Mouse (Mus musculus): ENCODE data around the gene Asb16. TPM values are rescaled to one million over a fixed set of nuclear protein-coding genes. Genes with fewer than 3 reads are reported as not detected.
A peak's percentile ranks its signal among the peaks of the same experiment; 100 is the strongest.

Gene Asb16
- polyA plus RNA-seq, 1 experiment from 2014 or later: 0.23 TPM

DNA sequence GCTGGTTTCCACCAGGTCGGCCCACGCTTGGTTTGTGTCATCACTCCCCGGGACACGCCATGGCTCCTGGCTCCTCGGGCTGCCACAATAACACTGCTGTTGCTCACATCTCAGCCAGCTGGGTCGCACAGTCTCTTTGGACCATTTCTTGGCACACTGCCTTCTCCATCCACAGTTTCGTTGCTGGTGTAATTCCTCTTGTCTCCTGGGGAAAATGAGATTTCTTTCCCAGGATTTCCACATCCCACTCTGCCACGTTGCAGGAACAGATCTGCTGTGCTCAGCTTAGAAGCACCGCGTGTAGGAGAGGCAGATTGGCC, 52.1 kb downstream of the Asb16 start:
- WGBS (ENCODE audit: insufficient replicate concordance): 15% methylated on average over 10 of the region's 10 CpGs
- Histone ChIP-seq H3K27ac (ENCODE audit: low read depth, low read length) (peak overlapping the region; percentile 99), H3K9me3 (replicated peaks; ENCODE audit: control insufficient read depth, low read length) (no peaks in the 10 kb centered on the region), H3K36me3 (ENCODE audit: control insufficient read depth, insufficient read depth, low read length) (no peaks in the 10 kb centered on the region; the same call in 1 of the 2 replicates), H3K9ac (ENCODE audit: low read depth, low read length) (peak overlapping the region; percentile 100), H3K4me2 (peak overlapping the region; percentile 75), H3K4me1 (ENCODE audit: control insufficient read depth, insufficient read depth, low read length) (peaks cover 12% of the 10 kb centered on the region), H3K27me3 (ENCODE audit: control insufficient read depth, insufficient read depth, low read length) (no peaks in the 10 kb centered on the region; the same call in 1 of the 2 replicates), H3K4me3 (ENCODE audit: low read depth, low read length) (peak overlapping the region; percentile 100)
- ATAC-seq (replicated peaks; ENCODE audit: insufficient number of reproducible peaks, low FRiP score, low TSS enrichment): no peak

- Histone ChIP-seq H3K9ac (ENCODE audit: low read depth, low read length) (no peak overlapping the region), H3K36me3 (ENCODE audit: control insufficient read depth, insufficient read depth, low read length) (no peaks in the 10 kb centered on the region), H3K4me2 (no peak overlapping the region), H3K27ac (ENCODE audit: low read depth, low read length) (no peak overlapping the region), H3K27me3 (ENCODE audit: control insufficient read depth, insufficient read depth, low read length) (no peaks in the 10 kb centered on the region; the same call in 1 of the 2 replicates), H3K9me3 (replicated peaks; ENCODE audit: control insufficient read depth, low read length) (no peaks in the 10 kb centered on the region), H3K4me3 (ENCODE audit: low read depth, low read length) (no peak overlapping the region), H3K4me1 (ENCODE audit: control insufficient read depth, insufficient read depth, low read length) (peaks cover 5% of the 10 kb centered on the region)
- 64% methylated on average over 6 of the region's 6 CpGs for WGBS (ENCODE audit: insufficient replicate concordance)
- no peak for ATAC-seq (replicated peaks; ENCODE audit: insufficient number of reproducible peaks, low FRiP score, low TSS enrichment)
Measured at GRCm38 (mm10) chr11:102321931-102322330, 53.4 kb downstream of the Asb16 start.

DNA sequence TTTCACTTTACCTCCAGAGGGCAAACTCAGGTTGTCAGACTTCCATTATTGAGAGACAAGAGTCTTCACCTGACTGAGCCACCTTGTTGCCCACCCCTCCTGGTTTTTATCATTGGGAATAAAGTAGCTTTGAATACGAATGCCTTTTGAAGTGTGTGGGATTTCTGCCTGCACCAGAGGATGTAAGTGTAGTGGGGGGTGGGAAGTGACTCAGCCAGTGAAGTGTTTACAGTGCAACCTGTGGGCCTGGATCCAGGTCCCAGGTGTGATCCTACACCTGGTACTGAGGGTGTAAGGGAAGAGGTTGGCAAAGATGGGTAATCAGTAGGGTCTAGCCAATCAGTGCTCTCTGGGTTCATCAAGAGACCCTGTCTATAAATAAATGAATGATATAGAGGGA, 55.0 kb downstream of the Asb16 start:
- no peaks in the 10 kb centered on the region for H3K9me3 ChIP-seq (replicated peaks; ENCODE audit: control insufficient read depth, low read length)
- H3K4me3 ChIP-seq (ENCODE audit: low read depth, low read length): no peak overlapping the region
- no peak overlapping the region for H3K27ac ChIP-seq (ENCODE audit: low read depth, low read length)
- H3K4me2 ChIP-seq: no peak overlapping the region
- 66% methylated on average over 1 of the region's 1 CpGs for WGBS (ENCODE audit: insufficient replicate concordance)
- no peak overlapping the region for H3K9ac ChIP-seq (ENCODE audit: low read depth, low read length)
- no peak for ATAC-seq (replicated peaks; ENCODE audit: insufficient number of reproducible peaks, low FRiP score, low TSS enrichment)
- peaks cover 5% of the 10 kb centered on the region for H3K4me1 ChIP-seq (ENCODE audit: control insufficient read depth, insufficient read depth, low read length)
- no peaks in the 10 kb centered on the region for H3K36me3 ChIP-seq (ENCODE audit: control insufficient read depth, insufficient read depth, low read length)
- no peaks in the 10 kb centered on the region; the same call in 1 of the 2 replicates for H3K27me3 ChIP-seq (ENCODE audit: control insufficient read depth, insufficient read depth, low read length)

DNA sequence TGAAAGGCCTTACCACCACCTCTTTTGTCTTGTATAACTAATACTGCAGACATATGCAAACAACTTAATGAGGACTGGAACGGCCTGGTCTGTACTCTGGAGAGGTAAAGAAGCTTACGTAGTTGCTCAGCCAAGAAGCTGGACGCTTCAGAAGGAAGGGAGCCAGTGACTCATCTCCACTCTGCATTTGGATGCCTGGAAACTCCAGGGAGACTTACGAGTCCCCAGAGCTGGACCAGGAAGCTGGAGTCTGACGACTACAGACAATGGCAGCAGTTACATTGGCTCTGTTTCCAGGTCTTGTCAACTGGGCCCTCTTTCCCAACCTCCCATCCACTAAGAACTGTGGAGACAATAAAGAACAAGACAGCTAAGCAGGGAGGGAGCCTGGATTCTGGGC, 58.7 kb downstream of the Asb16 start:
- Histone ChIP-seq H3K36me3 (ENCODE audit: control insufficient read depth, insufficient read depth, low read length) (no peaks in the 10 kb centered on the region), H3K9ac (ENCODE audit: low read depth, low read length) (no peak overlapping the region), H3K9me3 (replicated peaks; ENCODE audit: control insufficient read depth, low read length) (no peaks in the 10 kb centered on the region), H3K4me1 (ENCODE audit: control insufficient read depth, insufficient read depth, low read length) (no peaks in the 10 kb centered on the region), H3K4me3 (ENCODE audit: low read depth, low read length) (no peak overlapping the region), H3K27ac (ENCODE audit: low read depth, low read length) (no peak overlapping the region), H3K27me3 (ENCODE audit: control insufficient read depth, insufficient read depth, low read length) (no peaks in the 10 kb centered on the region; the same call in 1 of the 2 replicates), H3K4me2 (no peak overlapping the region)
- WGBS (ENCODE audit: insufficient replicate concordance): 59% methylated on average over 5 of the region's 5 CpGs
- no peak for ATAC-seq (replicated peaks; ENCODE audit: insufficient number of reproducible peaks, low FRiP score, low TSS enrichment)

- Histone ChIP-seq H3K4me2 (no peak overlapping the region), H3K9ac (ENCODE audit: low read depth, low read length) (no peak overlapping the region), H3K36me3 (ENCODE audit: control insufficient read depth, insufficient read depth, low read length) (no peaks in the 10 kb centered on the region), H3K4me1 (ENCODE audit: control insufficient read depth, insufficient read depth, low read length) (no peaks in the 10 kb centered on the region), H3K27me3 (ENCODE audit: control insufficient read depth, insufficient read depth, low read length) (no peaks in the 10 kb centered on the region; the same call in 1 of the 2 replicates), H3K9me3 (replicated peaks; ENCODE audit: control insufficient read depth, low read length) (no peaks in the 10 kb centered on the region), H3K4me3 (ENCODE audit: low read depth, low read length) (no peak overlapping the region), H3K27ac (ENCODE audit: low read depth, low read length) (no peak overlapping the region)
- no peak for ATAC-seq (replicated peaks; ENCODE audit: insufficient number of reproducible peaks, low FRiP score, low TSS enrichment)
- 69% methylated on average over 7 of the region's 7 CpGs for WGBS (ENCODE audit: insufficient replicate concordance)
Measured at GRCm38 (mm10) chr11:102327839-102328238, 59.3 kb downstream of the Asb16 start.

Small RNAs within 50 kb of the gene (microRNA-seq; reads per million reads assigned to microRNA genes)
- 1.0 reads per million, percentile 13 among the genes with 10 or more reads in this experiment for gene Mir8101 (ENCODE audit: borderline number of aligned reads)

Other genes starting within 250 kb of the Asb16 start
- gene Mpp3, start 240.3 kb upstream of the Asb16 start, polyA plus RNA-seq (2014; fragmentation: Nextera tagmentation; extraction: Ambion mirVana): 2.7 and 3.4 TPM in 2 replicates
- gene Cd300lg, start 227.2 kb upstream of the Asb16 start, polyA plus RNA-seq (2014; fragmentation: Nextera tagmentation; extraction: Ambion mirVana): 0.70 and 0.79 TPM in 2 replicates
- gene Mpp2, start 180.2 kb upstream of the Asb16 start, polyA plus RNA-seq (2014; fragmentation: Nextera tagmentation; extraction: Ambion mirVana): 9.7 and 11.4 TPM in 2 replicates
- gene Ppy, start 167.4 kb upstream of the Asb16 start, polyA plus RNA-seq (2014; fragmentation: Nextera tagmentation; extraction: Ambion mirVana): not detected in 2 replicates
- 0.69 TPM in 1 of 2 replicates, not detected in the other for gene Pyy, start 160.9 kb upstream of the Asb16 start, polyA plus RNA-seq (2014; fragmentation: Nextera tagmentation; extraction: Ambion mirVana)
- 0.33 TPM in 1 of 2 replicates, not detected in the other for gene Nags, start 123.2 kb upstream of the Asb16 start, polyA plus RNA-seq (2014; fragmentation: Nextera tagmentation; extraction: Ambion mirVana)
- 31.2 and 36.3 TPM in 2 replicates for gene Tmem101, start 112.3 kb upstream of the Asb16 start, polyA plus RNA-seq (2014; fragmentation: Nextera tagmentation; extraction: Ambion mirVana)
- 61.3 and 64.3 TPM in 2 replicates for gene Lsm12, start 83.4 kb upstream of the Asb16 start, polyA plus RNA-seq (2014; fragmentation: Nextera tagmentation; extraction: Ambion mirVana)
- gene G6pc3, start 79.1 kb upstream of the Asb16 start, polyA plus RNA-seq (2014; fragmentation: Nextera tagmentation; extraction: Ambion mirVana): 27.9 and 28.7 TPM in 2 replicates
- gene Hdac5, start 38.6 kb upstream of the Asb16 start, polyA plus RNA-seq (2014; fragmentation: Nextera tagmentation; extraction: Ambion mirVana): 42.8 and 45.3 TPM in 2 replicates
- gene BC030867, start 19.9 kb upstream of the Asb16 start, polyA plus RNA-seq (2014; fragmentation: Nextera tagmentation; extraction: Ambion mirVana): 12.7 and 13.2 TPM in 2 replicates
- gene Tmub2, start 16.2 kb downstream of the Asb16 start, polyA plus RNA-seq (2014; fragmentation: Nextera tagmentation; extraction: Ambion mirVana): 40.1 and 40.5 TPM in 2 replicates
- gene Atxn7l3, start 27.9 kb downstream of the Asb16 start, polyA plus RNA-seq (2014; fragmentation: Nextera tagmentation; extraction: Ambion mirVana): 9.9 and 12.0 TPM in 2 replicates
- 52.4 and 56.4 TPM in 2 replicates for gene Ubtf, start 51.0 kb downstream of the Asb16 start, polyA plus RNA-seq (2014; fragmentation: Nextera tagmentation; extraction: Ambion mirVana)
- gene Slc4a1, start 97.5 kb downstream of the Asb16 start, polyA plus RNA-seq (2014; fragmentation: Nextera tagmentation; extraction: Ambion mirVana): 102 and 112 TPM in 2 replicates
- 1.3 TPM in 2 replicates for gene Rundc3a, start 124.7 kb downstream of the Asb16 start, polyA plus RNA-seq (2014; fragmentation: Nextera tagmentation; extraction: Ambion mirVana)
- 274 and 281 TPM in 2 replicates for gene Slc25a39, start 139.2 kb downstream of the Asb16 start, polyA plus RNA-seq (2014; fragmentation: Nextera tagmentation; extraction: Ambion mirVana)
- 110 and 113 TPM in 2 replicates for gene Grn, start 161.6 kb downstream of the Asb16 start, polyA plus RNA-seq (2014; fragmentation: Nextera tagmentation; extraction: Ambion mirVana)
- gene Fam171a2, start 178.9 kb downstream of the Asb16 start, polyA plus RNA-seq (2014; fragmentation: Nextera tagmentation; extraction: Ambion mirVana): 3.1 and 5.1 TPM in 2 replicates
- gene Itga2b, start 201.4 kb downstream of the Asb16 start, polyA plus RNA-seq (2014; fragmentation: Nextera tagmentation; extraction: Ambion mirVana): 8.5 and 15.8 TPM in 2 replicates

Data from heart, embryonic 11.5 days (tissue).